Mouse (Mus musculus) spleen, postnatal 36 days (tissue): ENCODE measurements around the gene Crb1.
"Not testable (repeated sequence)": the region's sequence is repeated elsewhere in the genome, so short reads cannot be mapped to it uniquely, and the experiment has no call there.

Source experiments
- DNase-seq, 2 experiments: peaks; one replicate each; pipeline ENCODE4 v3.0.0; 2022; ENCODE audit warnings: low spot score in 2 of 2, mixed read lengths in 1 of 2

Gene Crb1

GRCm38 (mm10) chr1:139328811-139329210, 48.1 kb downstream of the Crb1 start:
- no peak for DNase-seq

- DNase-seq, result no peak
These were observed 48.6 kb downstream of the Crb1 start for GRCm38 (mm10) chr1:139328286-139328685.

- no peak for DNase-seq
These were observed 51.5 kb downstream of the Crb1 start for GRCm38 (mm10) chr1:139325378-139325777.

GRCm38 (mm10) chr1:139319798-139320197, 57.1 kb downstream of the Crb1 start:
- DNase-seq, result no peak

- no peak for DNase-seq
These were observed 62.5 kb downstream of the Crb1 start for GRCm38 (mm10) chr1:139314297-139314874.

- no peak for DNase-seq
These were observed 68.0 kb downstream of the Crb1 start for GRCm38 (mm10) chr1:139308915-139309314.

GRCm38 (mm10) chr1:139302519-139302918, 74.4 kb downstream of the Crb1 start:
- not testable (repeated sequence) for DNase-seq

GRCm38 (mm10) chr1:139301830-139302229, 75.1 kb downstream of the Crb1 start:
- DNase-seq, result no peak

- no peak for DNase-seq
These were observed 84.9 kb downstream of the Crb1 start for GRCm38 (mm10) chr1:139292023-139292422.

GRCm38 (mm10) chr1:139291593-139291992, 85.3 kb downstream of the Crb1 start:
- no peak for DNase-seq

GRCm38 (mm10) chr1:139276619-139277320, 100.1 kb downstream of the Crb1 start:
- no peak for DNase-seq

- DNase-seq, result peak in 1 of 2 experiments; percentile 29
These were observed 109.1 kb downstream of the Crb1 start for GRCm38 (mm10) chr1:139267844-139268243.

- no peak for DNase-seq
These were observed 112.7 kb downstream of the Crb1 start for GRCm38 (mm10) chr1:139264245-139264644.

GRCm38 (mm10) chr1:139263158-139263557, 113.7 kb downstream of the Crb1 start:
- no peak for DNase-seq

GRCm38 (mm10) chr1:139255581-139255980, 121.3 kb downstream of the Crb1 start:
- DNase-seq, result no peak

GRCm38 (mm10) chr1:139252041-139252440, 124.9 kb downstream of the Crb1 start:
- no peak for DNase-seq

- DNase-seq, result no peak
These were observed 127.7 kb downstream of the Crb1 start for GRCm38 (mm10) chr1:139249159-139249558.

- DNase-seq, result no peak
These were observed 130.0 kb downstream of the Crb1 start for GRCm38 (mm10) chr1:139246723-139247380.

GRCm38 (mm10) chr1:139236794-139237193, 140.1 kb downstream of the Crb1 start:
- DNase-seq, result no peak

GRCm38 (mm10) chr1:139234611-139235568, 142.0 kb downstream of the Crb1 start:
- DNase-seq, result no peak

GRCm38 (mm10) chr1:139232636-139233035, 144.3 kb downstream of the Crb1 start:
- DNase-seq, result no peak
